Mouse (Mus musculus): ENCODE data around the gene Pdzk1. TPM values are rescaled to one million over a fixed set of nuclear protein-coding genes. Genes with fewer than 3 reads are reported as not detected.

The Pdzk1 gene
- total RNA-seq, 2 experiments from 2014 or later = 4.9 to 9.1 TPM

DNA sequence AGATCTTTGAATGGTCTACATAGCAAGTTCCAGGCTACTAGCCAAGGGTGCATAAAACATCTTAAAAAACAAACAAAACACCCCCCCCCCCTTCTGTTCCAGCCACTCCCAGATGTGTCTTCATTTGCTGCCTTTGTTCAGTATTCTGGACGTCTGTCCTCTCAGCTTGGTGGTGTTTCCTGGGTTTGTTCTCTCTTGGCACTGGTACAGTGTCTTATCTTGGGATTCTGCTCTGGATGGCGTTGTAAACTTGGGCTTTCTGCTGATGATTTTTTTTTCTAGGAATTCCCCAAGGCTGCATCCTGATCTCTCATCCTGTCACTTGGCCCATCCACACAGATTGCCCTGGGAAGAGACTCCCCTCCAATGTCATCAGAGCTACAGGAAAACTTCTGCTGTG is 7.3 kb downstream of the Pdzk1 start:
- DNase-seq = no peak

DNA sequence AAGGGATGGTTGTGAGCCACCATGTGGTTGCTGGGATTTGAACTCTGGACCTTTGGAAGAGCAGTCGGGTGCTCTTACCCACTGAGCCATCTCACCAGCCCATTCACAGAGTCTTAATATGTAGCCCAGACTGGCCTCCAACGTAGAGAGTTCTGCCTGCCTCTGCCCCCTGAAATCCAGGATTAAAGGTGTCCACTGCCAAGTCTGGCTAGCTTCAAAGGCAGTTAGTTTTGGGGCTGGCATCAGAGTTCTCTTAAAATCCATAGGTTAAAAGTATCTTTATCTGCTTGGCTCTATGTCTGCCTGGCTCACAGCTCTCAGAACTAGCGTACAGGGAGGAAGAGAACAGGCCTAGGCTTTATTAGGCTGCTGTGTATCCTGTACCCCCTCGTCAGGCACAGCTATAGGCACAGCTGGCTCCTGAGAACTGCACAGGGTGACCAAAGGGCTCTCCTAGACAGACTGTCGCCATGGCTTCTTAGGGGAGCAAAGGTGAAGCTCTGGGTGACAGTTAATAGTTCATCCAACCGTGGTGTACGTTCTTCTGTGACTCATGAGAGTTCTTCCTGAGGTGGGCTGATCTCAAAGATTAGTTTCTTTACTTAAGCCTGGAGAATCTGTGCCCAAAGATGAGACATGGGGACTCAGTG is 10.0 kb downstream of the Pdzk1 start:
- no peak for DNase-seq

DNA sequence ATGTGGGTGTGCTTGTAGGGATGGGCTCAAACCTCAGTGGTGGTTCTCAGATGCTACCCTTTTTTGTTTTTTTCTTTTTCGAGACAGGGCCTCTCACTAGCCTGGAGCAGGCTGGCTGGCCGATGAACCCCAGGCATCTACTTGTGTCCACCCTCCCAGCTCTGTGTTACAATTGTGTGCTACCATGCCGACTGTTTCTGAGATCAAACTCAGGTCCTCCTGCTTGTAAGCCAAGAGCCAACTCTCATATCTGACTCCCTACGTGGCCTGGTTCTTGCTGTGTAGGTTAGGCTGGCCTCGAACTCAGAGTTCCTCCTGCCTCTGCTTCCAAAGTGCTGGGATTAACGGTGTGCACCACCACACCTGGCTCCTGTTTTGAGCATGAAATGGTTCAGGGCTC is 16.1 kb downstream of the Pdzk1 start:
- no peak for DNase-seq

DNA sequence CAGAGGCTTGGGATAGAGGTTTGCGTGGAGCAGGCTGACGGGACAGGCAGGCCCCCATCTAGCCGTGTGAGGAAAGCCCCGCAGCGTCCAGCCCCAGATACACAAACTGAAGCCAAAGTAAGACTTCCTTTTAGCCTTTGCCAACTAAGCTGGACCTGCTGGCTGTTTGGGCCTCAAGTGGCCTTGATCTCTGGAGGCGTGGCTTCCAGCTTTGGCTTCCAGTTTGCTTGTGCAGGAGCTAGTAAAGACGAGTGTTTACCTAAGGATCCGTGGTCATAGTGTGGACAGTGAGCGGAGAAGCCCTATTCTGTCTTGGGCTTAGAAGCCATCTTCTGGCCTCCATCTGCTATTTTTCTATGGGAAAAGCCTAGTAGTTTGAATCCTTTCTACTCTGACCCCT is 16.7 kb downstream of the Pdzk1 start:
- peak; percentile 55 for DNase-seq

DNA sequence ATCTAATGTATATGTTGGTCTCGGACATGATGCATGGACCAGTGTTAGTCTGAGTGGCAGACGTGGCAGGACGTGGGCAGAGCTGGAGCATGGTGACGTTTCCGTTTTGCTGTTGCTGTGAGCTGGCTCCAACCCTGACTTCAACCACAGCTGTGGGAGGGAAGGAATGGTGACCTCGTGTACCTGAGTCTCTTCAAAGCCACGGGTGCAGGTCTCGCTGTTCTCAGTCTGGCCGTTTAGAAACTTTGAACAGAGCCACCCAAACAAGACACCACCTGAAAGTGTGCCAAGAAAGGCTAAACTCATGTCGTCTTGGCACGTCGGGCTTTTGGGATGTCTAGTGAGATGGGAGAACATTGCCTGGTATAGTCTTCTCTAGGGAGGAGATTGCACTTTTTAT is 17.9 kb downstream of the Pdzk1 start:
- DNase-seq = no peak

DNA sequence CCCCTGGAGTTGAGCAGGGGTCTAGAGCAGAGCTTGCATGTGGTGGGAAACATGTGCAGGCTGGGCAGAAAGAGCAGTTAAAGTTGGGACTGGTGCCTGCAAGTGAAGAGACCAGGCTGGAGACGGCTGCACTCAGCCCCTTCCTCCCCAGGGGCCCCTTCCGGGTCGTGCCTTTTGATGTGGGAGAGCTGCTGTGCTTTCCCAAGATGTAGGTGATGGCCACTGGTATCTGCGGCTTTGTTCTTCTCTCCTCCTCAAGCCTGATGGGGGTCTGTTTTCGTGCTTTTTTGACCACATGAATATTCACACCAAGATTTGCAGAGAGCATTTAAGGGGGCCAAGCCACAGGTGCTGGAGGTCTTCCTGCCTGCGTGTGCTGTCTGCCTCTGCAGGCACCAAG is 18.6 kb downstream of the Pdzk1 start:
- DNase-seq = no peak

DNA sequence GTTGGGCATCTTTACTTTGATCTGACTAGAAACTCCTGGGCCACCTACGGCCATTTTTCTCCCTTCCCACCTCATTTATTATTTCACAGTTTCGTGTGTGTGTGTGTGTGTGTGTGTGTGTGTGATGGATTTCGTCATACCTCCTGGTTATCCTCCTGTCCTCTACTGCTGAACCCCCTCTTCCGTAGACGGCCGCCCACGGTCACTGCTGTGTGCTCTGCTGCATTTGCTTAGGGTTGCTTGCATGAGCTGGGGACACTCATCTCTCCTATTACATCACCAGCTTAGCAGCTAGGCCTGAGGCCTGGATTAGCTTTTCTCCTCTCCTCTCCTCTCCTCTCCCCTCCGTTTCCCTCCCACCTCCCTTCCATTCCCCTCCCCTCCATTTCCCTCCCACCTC is 19.4 kb downstream of the Pdzk1 start:
- no peak for DNase-seq

DNA sequence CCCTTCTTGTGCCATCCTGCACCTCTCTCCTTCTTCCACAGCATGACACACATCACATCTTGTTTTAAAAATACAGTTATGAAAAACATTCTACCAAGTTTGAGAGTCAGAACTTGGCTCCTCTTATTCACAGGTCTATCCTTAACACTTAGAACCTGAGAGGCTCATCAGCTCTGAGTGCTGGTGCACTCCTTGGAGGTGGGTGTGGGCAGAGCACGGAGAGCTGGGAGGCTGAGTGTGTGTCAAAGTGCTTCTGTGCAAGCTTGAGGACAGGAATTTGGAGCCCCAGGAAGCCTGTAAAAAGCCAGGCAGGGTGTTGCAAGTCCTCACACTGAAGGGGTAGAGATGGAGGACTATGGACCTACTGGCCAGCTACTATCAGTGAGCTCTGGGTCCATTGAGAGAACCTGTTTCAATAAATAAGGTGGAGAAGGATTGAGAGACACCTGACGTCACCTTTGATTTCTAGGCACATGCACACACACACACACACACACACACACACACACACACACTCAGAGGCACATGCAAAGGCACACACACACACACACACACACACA is 20.2 kb downstream of the Pdzk1 start:
- no peak for DNase-seq

DNA sequence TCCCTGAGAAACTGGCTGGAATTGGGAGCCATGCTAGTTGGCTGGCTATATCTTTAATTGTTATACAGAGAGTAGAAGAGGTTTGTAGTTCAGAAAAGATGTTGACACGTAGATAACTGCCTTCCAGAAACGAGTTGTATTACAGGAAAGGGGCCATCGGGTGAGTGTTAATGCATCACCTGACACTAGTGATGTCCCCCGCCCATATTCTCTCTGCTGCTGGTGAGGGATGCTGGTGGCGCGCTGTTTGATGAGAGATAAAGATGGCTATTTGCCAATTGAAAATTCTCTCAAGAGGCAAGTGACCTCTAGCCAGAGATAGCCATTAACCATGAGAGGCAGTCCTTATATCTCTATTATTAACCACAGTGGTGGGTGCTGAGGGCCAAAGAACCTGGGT is 23.5 kb downstream of the Pdzk1 start:
- DNase-seq = no peak

DNA sequence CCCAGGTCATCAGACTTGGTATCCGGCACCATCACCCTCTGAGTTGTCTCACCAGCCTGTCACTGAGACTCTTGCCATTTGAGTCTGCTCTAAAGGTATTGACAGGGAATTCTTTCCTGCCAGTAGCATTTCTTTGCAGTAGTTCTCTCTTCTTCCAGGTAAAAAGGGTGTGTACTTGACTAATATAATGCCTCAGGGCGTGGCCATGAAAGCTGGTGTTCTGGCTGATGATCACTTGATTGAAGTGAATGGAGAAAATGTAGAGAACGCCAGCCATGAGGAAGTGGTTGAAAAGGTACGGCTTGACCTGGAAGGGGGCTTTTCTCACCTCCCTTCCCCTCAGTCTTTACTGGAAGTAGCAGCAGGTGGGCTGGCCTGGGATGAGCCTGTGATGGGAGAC is 25.3 kb downstream of the Pdzk1 start:
- DNase-seq = no peak

DNA sequence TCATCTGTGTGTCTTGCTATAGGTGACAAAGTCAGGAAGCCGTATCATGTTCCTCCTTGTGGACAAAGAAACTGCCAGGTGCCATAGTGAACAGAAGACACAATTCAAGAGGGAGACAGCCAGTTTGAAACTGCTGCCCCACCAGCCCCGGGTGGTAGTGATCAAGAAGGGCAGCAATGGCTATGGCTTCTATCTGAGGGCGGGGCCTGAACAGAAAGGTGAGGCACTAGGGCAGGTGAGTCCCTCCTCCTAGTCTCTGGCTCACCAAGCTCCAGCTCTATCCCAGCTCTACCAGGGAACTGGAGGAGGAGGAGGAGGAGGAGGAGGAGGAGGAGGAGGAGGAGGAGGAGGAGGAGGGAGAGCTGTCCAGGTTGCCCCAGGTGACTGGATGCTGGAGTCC is 26.7 kb downstream of the Pdzk1 start:
- no peak for DNase-seq

DNA sequence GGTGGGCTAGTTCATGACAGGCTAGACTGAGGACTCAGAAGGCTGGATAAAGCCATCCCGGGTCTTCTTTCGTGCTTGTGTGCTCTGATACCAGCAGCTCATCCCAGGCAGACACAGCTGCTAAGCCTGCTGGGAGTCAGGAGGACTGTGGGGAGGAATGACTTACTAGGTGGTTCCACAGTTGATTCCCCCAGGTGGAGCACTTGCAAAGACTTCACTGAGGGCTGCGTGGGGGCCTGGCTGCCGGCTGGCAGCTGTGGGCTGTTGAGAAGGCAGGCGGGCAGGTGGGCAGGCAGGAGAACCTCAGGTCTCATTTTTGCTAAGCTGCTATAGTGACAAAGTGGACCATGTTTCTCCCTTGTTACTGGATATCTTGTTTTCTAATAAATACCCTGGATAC is 31.4 kb downstream of the Pdzk1 start:
- DNase-seq = no peak

DNA sequence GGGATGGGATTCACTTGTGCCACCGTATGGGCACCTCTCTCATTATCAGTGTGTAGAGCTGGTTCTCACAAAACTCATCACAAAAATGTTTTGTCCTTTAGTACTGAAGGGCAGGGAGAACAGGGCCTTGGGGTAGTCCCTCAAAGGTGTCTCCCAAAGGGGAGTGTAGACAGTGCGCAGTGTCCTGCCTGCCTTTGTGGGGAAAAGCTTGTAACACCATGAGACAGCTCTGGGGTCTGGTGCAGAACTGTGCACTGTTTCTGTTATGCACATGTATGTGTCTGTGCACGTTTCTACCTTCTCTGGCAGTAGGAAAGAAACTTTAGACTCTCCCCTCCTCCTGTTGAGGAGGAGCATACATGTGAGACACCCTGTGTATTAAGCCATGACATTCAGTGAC is 38.8 kb downstream of the Pdzk1 start:
- DNase-seq = no peak

DNA sequence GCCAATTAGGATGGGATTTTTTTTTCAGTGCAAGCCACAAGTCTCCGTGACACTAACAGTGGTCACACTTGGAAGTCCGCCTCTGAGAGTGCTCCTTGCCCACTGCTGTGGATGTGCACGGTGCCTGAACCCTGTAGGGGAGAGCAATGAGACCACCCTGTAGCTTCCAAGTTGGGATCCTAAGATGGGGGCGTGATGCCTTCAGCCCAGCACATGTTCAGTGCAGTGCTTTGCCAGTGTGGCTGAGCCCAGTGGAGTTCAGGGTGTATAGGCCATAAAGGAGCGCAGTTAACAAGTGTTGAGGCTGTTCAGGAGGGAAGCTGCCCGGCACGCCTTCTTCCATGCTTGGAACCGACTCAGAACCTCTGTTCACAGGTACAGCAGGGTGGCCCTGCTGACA is 39.5 kb downstream of the Pdzk1 start:
- no peak for DNase-seq

DNA sequence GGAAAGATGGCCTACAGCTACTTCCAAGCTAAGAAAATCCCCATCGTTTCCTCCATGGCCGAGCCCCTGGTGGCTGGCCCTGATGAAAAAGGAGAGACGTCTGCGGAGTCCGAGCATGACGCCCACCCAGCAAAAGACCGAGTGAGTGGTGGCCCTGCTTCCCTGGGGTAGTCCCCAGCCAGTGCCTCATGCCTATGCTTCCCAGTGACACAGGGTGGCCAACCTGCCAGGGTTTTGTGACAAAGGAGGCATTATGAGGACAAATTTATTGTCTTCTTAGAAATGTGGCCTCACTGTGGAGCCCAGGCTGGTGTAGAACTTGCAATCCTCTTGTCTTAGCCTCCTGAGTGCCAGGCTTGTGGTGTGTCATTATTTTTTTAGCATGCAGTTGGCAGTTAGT is 40.0 kb downstream of the Pdzk1 start:
- DNase-seq = no peak

DNA sequence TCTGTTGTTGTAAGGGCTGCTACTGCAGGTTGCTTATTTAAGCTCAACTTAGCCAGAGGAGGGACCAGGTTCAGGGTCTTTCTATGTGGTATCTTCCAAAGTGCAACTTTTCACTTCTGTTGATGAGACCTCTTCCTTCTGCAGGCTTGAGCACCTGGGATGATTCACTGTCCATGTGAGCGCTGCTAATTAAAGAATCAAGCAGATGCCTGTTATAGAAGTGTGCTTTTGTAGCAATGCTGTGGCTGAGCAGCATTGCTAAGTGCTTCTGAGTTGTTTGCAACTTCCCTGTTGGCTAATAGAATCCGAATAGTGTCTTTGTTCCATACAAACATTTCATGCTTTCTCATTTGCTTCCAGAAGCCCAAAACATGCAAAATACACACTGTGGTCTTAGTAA is 41.2 kb downstream of the Pdzk1 start:
- no peak for DNase-seq

DNA sequence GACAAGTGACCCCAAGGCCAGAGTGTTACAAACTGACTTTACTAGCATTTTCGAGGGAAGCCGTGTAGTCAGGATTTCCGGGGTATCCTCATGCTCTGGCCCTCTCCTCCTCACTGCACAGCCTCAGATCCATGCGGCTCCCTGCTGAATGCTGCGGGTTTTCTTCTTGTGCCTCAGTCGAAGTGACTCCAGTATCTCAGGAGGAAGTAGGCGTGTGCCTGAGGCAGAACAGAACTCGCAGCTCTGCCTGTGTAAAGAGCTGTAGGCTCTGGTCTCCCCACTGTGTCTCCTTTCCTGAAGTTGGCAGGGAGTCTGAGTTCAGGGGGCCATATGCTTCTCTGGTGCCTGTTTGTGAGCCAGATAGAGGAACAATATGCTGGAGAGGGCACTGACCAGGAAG is 42.0 kb downstream of the Pdzk1 start:
- DNase-seq = no peak

DNA sequence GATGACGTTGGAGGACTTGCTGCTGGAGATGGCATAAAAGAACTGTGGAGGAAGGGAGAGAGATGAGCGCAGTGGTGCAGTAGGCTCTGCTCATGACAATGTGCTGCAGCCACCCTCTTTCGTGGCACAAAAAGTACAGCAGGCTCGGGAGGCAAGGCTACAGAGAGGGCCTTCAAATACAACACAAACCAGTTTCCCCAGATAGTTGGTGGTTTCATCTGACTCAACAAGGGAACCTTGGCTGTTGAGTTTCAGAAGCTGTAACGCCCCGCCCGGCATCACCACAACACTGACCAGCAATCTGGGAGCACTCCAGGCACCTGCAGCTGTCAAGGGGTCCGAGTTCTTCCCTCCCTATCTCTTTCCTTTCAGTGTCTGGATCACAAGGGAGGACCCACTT is 43.4 kb downstream of the Pdzk1 start:
- no peak for DNase-seq

DNA sequence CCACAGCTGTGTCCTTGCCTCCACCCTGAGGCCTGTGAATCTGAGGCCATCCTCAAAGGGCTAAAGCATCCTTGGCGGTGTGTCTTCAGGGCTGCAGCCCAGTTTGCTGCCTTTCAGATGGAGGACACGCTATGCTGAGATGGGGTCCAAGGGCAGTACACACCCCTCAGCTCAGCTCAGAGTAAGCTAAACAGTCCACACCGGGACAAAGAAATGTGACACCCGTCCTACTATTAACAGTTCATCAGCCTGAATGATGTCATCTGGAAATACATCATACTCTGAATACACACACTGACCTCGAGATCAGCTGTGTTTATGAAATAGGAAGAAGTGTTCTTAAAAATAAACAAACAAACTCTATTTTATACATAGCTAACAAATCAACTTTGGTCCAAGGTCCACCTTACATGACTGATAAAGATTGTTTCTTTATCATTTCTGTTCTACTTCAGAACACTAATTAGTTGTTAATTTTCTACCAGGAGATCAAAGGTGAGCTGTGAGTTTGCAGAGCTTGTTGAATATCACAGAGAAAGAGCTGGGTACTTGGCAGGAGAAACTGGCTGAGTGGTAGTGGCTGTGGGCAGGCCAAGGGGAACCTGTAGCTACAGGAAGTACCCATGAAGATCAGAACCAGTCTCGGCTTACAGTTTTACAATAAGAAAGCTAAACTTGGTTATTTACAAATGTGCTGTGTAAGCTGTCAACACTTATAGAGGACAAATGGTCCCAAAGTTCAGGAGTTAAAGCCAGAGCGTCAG is 45.9 kb downstream of the Pdzk1 start:
- DNase-seq = no peak

DNA sequence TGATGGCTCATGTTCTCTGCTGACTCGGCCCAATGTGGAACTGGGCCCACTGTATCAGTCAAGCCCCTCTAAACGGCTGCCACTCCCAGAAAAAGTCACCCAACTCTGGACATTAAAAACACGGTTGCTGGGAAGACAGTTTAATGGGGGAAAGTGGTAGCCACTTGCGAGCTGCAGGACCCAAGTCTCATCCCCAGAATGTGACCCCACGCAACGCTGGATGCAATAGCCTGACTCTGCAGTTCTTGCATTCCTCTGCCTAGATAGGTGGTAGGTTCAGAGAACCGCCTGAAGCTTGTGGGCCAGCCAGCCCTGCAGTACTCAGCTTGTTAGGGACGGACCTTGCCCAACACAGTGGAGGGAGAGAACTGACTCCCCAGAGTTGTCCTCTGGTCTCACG is 50.5 kb downstream of the Pdzk1 start:
- DNase-seq = no peak

DNA sequence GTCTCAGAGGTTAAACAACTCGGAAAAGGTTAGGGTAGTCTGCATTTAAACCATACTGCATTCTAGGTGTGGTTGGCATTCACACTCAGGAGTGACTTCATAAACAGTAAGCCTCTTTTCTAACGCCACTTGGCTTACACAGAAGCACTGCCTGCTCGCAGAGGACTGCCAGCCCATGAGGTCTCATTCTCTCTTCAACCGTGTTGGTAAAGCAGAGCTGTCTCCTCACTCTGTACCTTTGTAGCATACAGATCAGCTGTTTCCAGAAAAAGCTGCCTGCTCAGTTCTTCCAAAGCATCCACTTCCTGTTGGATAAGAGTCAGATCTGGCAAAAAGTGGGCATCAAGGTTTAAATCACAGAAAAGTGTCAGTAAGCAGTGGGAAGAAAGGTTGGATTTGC is 51.3 kb downstream of the Pdzk1 start:
- DNase-seq = no peak

DNA sequence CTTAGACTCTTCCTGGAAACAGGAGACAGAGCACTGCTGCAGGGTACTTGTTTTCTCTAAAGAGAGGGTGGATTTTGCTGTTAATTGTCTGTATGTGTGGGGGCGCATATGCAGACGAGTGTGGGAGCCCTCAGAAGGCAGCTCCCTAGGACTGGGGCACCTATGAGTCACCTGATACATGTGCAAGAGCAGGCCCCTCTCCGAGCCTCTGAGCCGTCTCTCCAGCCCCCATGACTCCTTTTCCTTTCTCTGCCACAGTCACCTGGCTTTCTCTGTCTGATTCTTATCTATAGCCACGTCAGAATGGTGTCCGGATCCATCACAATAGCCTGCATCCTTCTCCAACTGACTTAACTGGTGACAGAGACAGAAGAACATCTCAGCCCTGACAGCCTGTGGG is 52.5 kb downstream of the Pdzk1 start:
- DNase-seq = no peak

DNA sequence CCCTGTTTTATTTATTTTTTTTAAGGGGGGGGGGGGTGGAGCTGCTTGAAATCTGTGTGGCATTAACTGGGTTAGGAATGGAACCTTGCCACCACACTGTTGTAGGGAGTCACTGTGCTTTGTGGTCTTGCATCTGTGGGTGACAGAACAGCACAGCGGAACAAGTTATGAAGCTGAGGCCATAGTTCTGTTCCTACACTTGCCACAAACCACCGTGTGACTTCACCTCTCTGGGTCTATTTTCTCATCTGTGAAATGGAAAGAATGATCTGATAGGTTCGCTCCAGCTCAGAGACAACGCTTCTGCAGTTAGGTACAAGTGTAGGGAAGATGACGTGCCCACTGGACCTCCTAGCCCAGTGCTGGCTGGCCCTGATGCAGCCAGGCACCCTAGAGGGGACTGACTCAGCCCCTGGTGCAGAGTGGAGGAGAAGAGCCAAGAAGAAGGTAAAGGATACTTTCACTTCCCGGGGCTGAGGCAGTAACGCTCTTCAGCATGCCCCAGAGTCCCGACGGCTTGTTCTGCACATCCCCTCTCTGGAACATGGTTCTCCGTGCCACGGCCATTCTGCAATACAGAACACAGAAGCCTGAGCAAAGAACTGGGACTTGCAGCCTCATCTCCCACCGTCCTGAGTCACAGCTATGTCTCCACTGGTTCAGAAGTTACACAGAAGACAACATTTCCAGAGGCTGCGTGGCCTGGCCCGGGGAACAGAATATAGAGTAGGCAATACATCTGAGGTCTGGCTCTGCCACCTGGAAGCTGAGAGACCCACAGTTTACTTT is 53.2 kb downstream of the Pdzk1 start:
- no peak for DNase-seq

Data from adrenal gland, postnatal 10 days (tissue).